Mouse (Mus musculus) CH12F3 (cell line): ENCODE measurements around the gene Hal.
"Not testable (repeated sequence)": the region's sequence is repeated elsewhere in the genome, so short reads cannot be mapped to it uniquely, and the experiment has no call there.

Source experiments
- in situ Hi-C: fragments of 300-500 bp; cut with MboI; formaldehyde crosslinking; loops from 2 replicates; pipeline ENCODE4 v1.14.3; 2020; ENCODE audit warnings: low sequenced_read_pairs

Gene Hal

GRCm38 (mm10) chr10:93515419-93515818 lies 26.9 kb downstream of the Hal start:
- in situ Hi-C loops, result no loop called here

- in situ Hi-C loops, result no loop called here
Measured at GRCm38 (mm10) chr10:93515927-93516326, 27.4 kb downstream of the Hal start.

- in situ Hi-C loops, result no loop called here
Measured at GRCm38 (mm10) chr10:93517754-93518153, 29.2 kb downstream of the Hal start.

- in situ Hi-C loops, result no loop called here
Measured at GRCm38 (mm10) chr10:93518186-93518585, 29.6 kb downstream of the Hal start.

- in situ Hi-C loops, result no loop called here
Measured at GRCm38 (mm10) chr10:93518620-93519019, 30.1 kb downstream of the Hal start.

- in situ Hi-C loops, result no loop called here
Measured at GRCm38 (mm10) chr10:93519159-93519558, 30.6 kb downstream of the Hal start.

GRCm38 (mm10) chr10:93519756-93520155 lies 31.2 kb downstream of the Hal start:
- in situ Hi-C loops, result no loop called here

- in situ Hi-C loops, result no loop called here
Measured at GRCm38 (mm10) chr10:93520994-93521393, 32.4 kb downstream of the Hal start.

- in situ Hi-C loops, result no loop called here
Measured at GRCm38 (mm10) chr10:93525329-93525728, 36.8 kb downstream of the Hal start.

- in situ Hi-C loops, result no loop called here
Measured at GRCm38 (mm10) chr10:93538287-93538686, 49.7 kb downstream of the Hal start.

- in situ Hi-C loops, result no loop called here
Measured at GRCm38 (mm10) chr10:93538818-93539217, 50.2 kb downstream of the Hal start.

GRCm38 (mm10) chr10:93539775-93540430 lies 51.3 kb downstream of the Hal start, which contains the start of gene Amdhd1:
TSS of gene Amdhd1 (minus strand) at chr10:93540033.
- in situ Hi-C loops, result no loop called here

- in situ Hi-C loops, result no loop called here
Measured at GRCm38 (mm10) chr10:93540431-93541210, 52.1 kb downstream of the Hal start, which contains the start of gene Ccdc38. TSS of gene Ccdc38 (plus strand) at chr10:93540632.

GRCm38 (mm10) chr10:93541585-93541984 lies 53.0 kb downstream of the Hal start:
- in situ Hi-C loops, result no loop called here

- in situ Hi-C loops, result no loop called here
Measured at GRCm38 (mm10) chr10:93542356-93542755, 53.8 kb downstream of the Hal start.

GRCm38 (mm10) chr10:93543176-93543575 lies 54.6 kb downstream of the Hal start:
- in situ Hi-C loops, result no loop called here

GRCm38 (mm10) chr10:93544172-93544571 lies 55.6 kb downstream of the Hal start:
- in situ Hi-C loops, result no loop called here

- in situ Hi-C loops, result no loop called here
Measured at GRCm38 (mm10) chr10:93547741-93548270, 59.2 kb downstream of the Hal start.

GRCm38 (mm10) chr10:93548991-93549390 lies 60.4 kb downstream of the Hal start:
- in situ Hi-C loops, result no loop called here

- in situ Hi-C loops, result no loop called here
Measured at GRCm38 (mm10) chr10:93549821-93550220, 61.3 kb downstream of the Hal start.

- in situ Hi-C loops, result no loop called here
Measured at GRCm38 (mm10) chr10:93552596-93552995, 64.0 kb downstream of the Hal start.

GRCm38 (mm10) chr10:93557971-93558370 lies 69.4 kb downstream of the Hal start:
- in situ Hi-C loops, result not testable (repeated sequence)
